Mouse (Mus musculus) right cerebral cortex, postnatal 10 days (tissue): ENCODE measurements at regions not wholly inside any gene's neighbourhood (a gene's known extent, or its start where the extent isn't known, plus 50 kb on each side); places are given as distances from the start of the nearest gene placed in this dataset.

Source experiments
- DNase-seq, 2 experiments: peaks; one replicate each; pipeline ENCODE4 v3.0.0; 2021; ENCODE audit warnings: low spot score in 2 of 2

GRCm38 (mm10) chr5:80178723-80179122 is 841.2 kb upstream of the Adgrl3 start:
- DNase-seq, result peak in 1 of 2 experiments; percentile 17

GRCm38 (mm10) chr5:80180280-80180679 is 839.7 kb upstream of the Adgrl3 start:
- no peak for DNase-seq

- DNase-seq, result no peak
Measured at GRCm38 (mm10) chr5:80192418-80192817, 827.5 kb upstream of the Adgrl3 start.

GRCm38 (mm10) chr5:80199626-80200025 is 820.3 kb upstream of the Adgrl3 start:
- no peak for DNase-seq

GRCm38 (mm10) chr5:80248530-80249122 is 771.3 kb upstream of the Adgrl3 start:
- DNase-seq, result no peak

GRCm38 (mm10) chr5:80251961-80252360 is 768.0 kb upstream of the Adgrl3 start:
- DNase-seq, result no peak

- DNase-seq, result no peak
Measured at GRCm38 (mm10) chr5:80255046-80255445, 764.9 kb upstream of the Adgrl3 start.

- no peak for DNase-seq
Measured at GRCm38 (mm10) chr5:80274589-80274988, 745.3 kb upstream of the Adgrl3 start.

GRCm38 (mm10) chr5:80275232-80275866 is 744.6 kb upstream of the Adgrl3 start:
- DNase-seq, result no peak
